Mouse (Mus musculus): ENCODE data around the gene Abca8a. TPM values are rescaled to one million over a fixed set of nuclear protein-coding genes. Genes with fewer than 3 reads are reported as not detected.

Gene Abca8a
- polyA plus RNA-seq, 1 experiment from 2014 or later: 4.8 TPM

DNA sequence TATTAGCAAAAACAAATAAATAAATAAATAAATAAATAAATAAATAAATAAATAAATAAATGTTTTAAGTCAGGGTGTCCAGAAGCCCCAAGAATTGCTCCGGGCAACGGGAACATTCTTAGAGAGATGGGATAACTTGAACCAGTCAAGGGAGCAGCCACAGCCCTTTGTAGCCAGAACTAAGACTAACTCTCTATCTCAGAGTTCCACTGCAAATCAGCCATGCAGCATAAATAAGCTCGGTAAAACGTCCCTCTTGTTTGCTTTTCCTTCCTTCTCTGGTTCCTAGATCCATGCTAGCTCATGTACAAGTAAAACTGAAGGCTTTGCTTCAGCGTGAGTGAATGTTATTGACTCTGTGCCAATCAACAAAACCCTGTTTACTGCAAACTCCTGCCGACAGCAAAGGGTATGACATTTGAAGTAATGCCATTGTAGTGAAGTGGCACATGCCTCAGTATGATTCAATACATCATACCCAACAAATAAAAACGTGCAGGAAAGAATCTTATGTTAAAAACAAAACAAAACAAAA is 865 bp downstream of the Abca8a start:
- WGBS: 50% methylated on average over 7 of the region's 7 CpGs
- DNase-seq: peak; percentile 60
- Histone ChIP-seq H3K27ac (ENCODE audit: low read depth) (peak overlapping the region; percentile 52; the same call in 1 of the 2 replicates), H3K27me3 (ENCODE audit: insufficient read depth, low read length) (no peaks in the 10 kb centered on the region), H3K4me2 (peak overlapping the region; percentile 34), H3K9me3 (ENCODE audit: low read depth, low read length) (no peaks in the 10 kb centered on the region), H3K36me3 (ENCODE audit: insufficient read depth) (no peaks in the 10 kb centered on the region), H3K4me3 (ENCODE audit: low read depth, low read length) (peak overlapping the region; percentile 8; the same call in 1 of the 2 replicates), H3K9ac (no peak overlapping the region), H3K4me1 (ENCODE audit: insufficient read depth) (no peaks in the 10 kb centered on the region)
- TF ChIP-seq CTCF (IDR thresholded peaks at IDR 0.05; ENCODE audit: low read depth): no peak; the same call in 1 of the 2 replicates
- ATAC-seq (ENCODE audit: insufficient read depth): no peak

DNA sequence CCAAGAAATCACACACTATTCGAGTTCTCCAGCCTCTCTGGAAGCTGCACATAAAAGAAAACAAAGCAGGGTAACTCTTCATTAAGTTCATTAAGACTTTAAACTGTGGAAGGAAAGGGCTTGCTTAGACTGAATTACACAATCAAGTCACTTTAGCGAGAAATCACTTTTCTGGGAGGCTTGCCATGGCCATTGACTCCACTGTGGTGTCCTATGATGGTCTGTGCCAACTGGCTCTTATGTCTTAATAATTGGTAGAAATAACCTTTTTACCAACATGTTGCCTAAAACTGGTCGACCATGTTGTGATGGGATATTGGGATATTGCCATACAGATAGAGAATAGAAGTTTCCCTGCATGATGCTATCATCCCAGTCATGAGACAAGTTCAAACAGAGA is 1.5 kb downstream of the Abca8a start:
- Histone ChIP-seq H3K36me3 (ENCODE audit: insufficient read depth) (no peaks in the 10 kb centered on the region), H3K9me3 (ENCODE audit: low read depth, low read length) (no peaks in the 10 kb centered on the region), H3K4me3 (ENCODE audit: low read depth, low read length) (no peak overlapping the region), H3K27ac (ENCODE audit: low read depth) (no peak overlapping the region), H3K4me1 (ENCODE audit: insufficient read depth) (no peaks in the 10 kb centered on the region), H3K9ac (no peak overlapping the region), H3K27me3 (ENCODE audit: insufficient read depth, low read length) (no peaks in the 10 kb centered on the region), H3K4me2 (no peak overlapping the region)
- ATAC-seq (ENCODE audit: insufficient read depth) (no peak), DNase-seq (peak; percentile 65)
- WGBS: 79% methylated on average over 3 of the region's 3 CpGs
- no peak for TF ChIP-seq CTCF (IDR thresholded peaks at IDR 0.05; ENCODE audit: low read depth)

DNA sequence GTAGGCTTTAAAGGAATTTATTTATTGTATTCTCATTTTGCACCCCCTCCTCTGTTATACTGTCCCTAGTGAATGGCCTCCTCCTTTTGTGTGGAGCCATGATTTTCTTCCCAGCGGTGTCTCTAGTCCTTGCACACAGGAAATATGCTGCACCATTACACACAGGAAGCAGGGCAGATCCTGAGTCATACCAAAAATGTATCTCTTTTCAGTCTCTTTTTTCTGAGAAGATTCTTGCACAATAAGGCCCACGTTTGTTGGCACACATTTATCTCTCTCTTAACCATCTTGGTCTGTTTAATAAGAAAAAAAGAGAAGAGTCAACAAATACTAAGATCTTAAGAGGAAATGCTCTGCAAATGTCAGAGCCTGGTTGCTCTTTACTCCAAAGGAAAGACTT is 4.5 kb downstream of the Abca8a start:
- no peak overlapping the region for H3K4me2 ChIP-seq
- H3K36me3 ChIP-seq (ENCODE audit: insufficient read depth): no peaks in the 10 kb centered on the region
- H3K9me3 ChIP-seq (ENCODE audit: low read depth, low read length): no peaks in the 10 kb centered on the region
- DNase-seq: peak; percentile 5
- no peak for ATAC-seq (ENCODE audit: insufficient read depth)
- no peaks in the 10 kb centered on the region for H3K4me1 ChIP-seq (ENCODE audit: insufficient read depth)
- no peak overlapping the region for H3K9ac ChIP-seq
- no peak overlapping the region for H3K27ac ChIP-seq (ENCODE audit: low read depth)
- H3K4me3 ChIP-seq (ENCODE audit: low read depth, low read length): no peak overlapping the region
- no peaks in the 10 kb centered on the region for H3K27me3 ChIP-seq (ENCODE audit: insufficient read depth, low read length)
- WGBS: 55% methylated on average over 2 of the region's 2 CpGs
- TF ChIP-seq CTCF (IDR thresholded peaks at IDR 0.05; ENCODE audit: low read depth): no peak

- DNase-seq (no peak), ATAC-seq (ENCODE audit: insufficient read depth) (no peak)
- Histone ChIP-seq H3K4me2 (no peak overlapping the region), H3K4me1 (ENCODE audit: insufficient read depth) (no peaks in the 10 kb centered on the region), H3K9ac (no peak overlapping the region), H3K9me3 (ENCODE audit: low read depth, low read length) (no peaks in the 10 kb centered on the region), H3K27ac (ENCODE audit: low read depth) (no peak overlapping the region), H3K4me3 (ENCODE audit: low read depth, low read length) (no peak overlapping the region), H3K27me3 (ENCODE audit: insufficient read depth, low read length) (no peaks in the 10 kb centered on the region), H3K36me3 (ENCODE audit: insufficient read depth) (no peaks in the 10 kb centered on the region)
- WGBS: 64% methylated on average over 3 of the region's 3 CpGs
- TF ChIP-seq CTCF (IDR thresholded peaks at IDR 0.05; ENCODE audit: low read depth): no peak
These were observed 23.6 kb downstream of the Abca8a start for GRCm38 (mm10) chr11:110072158-110072557.

DNA sequence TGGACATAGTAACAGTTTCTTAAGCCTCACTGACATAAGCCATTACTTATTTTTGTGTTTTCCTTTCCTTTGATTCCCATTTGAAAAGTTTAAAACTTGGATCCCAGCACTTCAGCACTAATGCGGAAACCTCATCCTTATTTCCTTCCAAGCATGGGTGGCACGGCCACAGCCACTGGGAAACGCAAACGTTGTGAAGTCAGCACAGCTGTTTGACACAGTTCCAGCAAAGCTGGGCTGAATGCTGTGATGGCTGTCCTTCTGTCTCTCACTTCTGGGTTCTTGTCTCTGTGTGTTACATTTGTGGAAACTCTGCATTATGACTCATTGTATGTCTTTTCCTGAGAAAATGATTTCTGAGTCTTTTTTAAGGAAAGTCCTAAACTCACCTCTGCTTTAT is 34.7 kb downstream of the Abca8a start:
- no peak overlapping the region for H3K4me3 ChIP-seq (ENCODE audit: low read depth, low read length)
- H3K9me3 ChIP-seq (ENCODE audit: low read depth, low read length): no peaks in the 10 kb centered on the region
- H3K9ac ChIP-seq: no peak overlapping the region
- WGBS: 40% methylated on average over 4 of the region's 4 CpGs
- H3K27ac ChIP-seq (ENCODE audit: low read depth): no peak overlapping the region
- no peak overlapping the region for H3K4me2 ChIP-seq
- TF ChIP-seq CTCF (IDR thresholded peaks at IDR 0.05; ENCODE audit: low read depth): no peak
- DNase-seq: peak; percentile 46
- no peak for ATAC-seq (ENCODE audit: insufficient read depth)
- no peaks in the 10 kb centered on the region for H3K36me3 ChIP-seq (ENCODE audit: insufficient read depth)
- H3K27me3 ChIP-seq (ENCODE audit: insufficient read depth, low read length): no peaks in the 10 kb centered on the region
- H3K4me1 ChIP-seq (ENCODE audit: insufficient read depth): no peaks in the 10 kb centered on the region

DNA sequence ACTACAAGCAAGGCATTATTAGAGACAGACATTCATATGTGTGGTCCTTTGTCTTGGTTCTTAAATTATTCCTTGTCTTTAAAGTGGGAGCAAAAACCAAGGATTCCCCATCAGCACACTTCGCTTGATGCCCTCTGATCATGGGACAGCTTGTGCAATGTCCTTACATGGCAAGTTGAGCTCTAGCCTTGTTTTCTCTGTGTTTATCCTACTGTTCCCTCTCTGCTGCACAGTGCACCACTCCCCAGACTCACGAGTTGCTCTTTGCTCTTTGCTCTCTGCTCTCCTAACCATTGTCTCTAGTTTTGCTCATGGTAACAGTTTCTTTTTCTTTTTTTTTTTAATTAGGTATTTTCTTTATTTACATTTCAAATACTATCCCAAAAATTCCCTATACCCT is 35.7 kb downstream of the Abca8a start:
- Histone ChIP-seq H3K27ac (ENCODE audit: low read depth) (no peak overlapping the region), H3K4me2 (no peak overlapping the region), H3K4me1 (ENCODE audit: insufficient read depth) (no peaks in the 10 kb centered on the region), H3K9me3 (ENCODE audit: low read depth, low read length) (no peaks in the 10 kb centered on the region), H3K27me3 (ENCODE audit: insufficient read depth, low read length) (no peaks in the 10 kb centered on the region), H3K4me3 (ENCODE audit: low read depth, low read length) (no peak overlapping the region), H3K36me3 (ENCODE audit: insufficient read depth) (no peaks in the 10 kb centered on the region), H3K9ac (no peak overlapping the region)
- WGBS: 57% methylated on average over 2 of the region's 2 CpGs
- DNase-seq: peak; percentile 1
- ATAC-seq (ENCODE audit: insufficient read depth): no peak
- no peak for TF ChIP-seq CTCF (IDR thresholded peaks at IDR 0.05; ENCODE audit: low read depth)

DNA sequence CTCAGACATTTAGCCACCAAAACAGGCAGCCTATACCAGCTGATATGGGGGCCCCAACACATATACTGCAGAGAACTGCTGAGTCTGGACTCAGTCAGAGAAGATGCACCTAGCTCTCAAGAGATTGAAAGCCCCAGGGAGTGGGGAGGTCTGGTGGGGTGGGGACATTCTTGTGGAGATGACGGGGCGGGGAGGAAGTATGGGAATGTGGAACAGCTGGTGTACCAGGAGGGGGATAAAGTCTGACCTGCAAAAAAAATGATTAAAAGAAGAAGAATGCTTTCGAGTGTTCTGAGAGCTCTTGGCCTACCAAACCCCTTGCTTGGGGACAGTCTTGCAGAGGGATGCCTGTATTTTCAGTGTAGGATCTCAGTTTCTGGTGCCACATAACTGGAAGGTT is 42.1 kb downstream of the Abca8a start:
- no peaks in the 10 kb centered on the region for H3K4me1 ChIP-seq (ENCODE audit: insufficient read depth)
- ATAC-seq (ENCODE audit: insufficient read depth): no peak
- H3K9ac ChIP-seq: no peak overlapping the region
- no peaks in the 10 kb centered on the region for H3K36me3 ChIP-seq (ENCODE audit: insufficient read depth)
- no peak overlapping the region for H3K27ac ChIP-seq (ENCODE audit: low read depth)
- WGBS: 64% methylated on average over 3 of the region's 3 CpGs
- no peak for TF ChIP-seq CTCF (IDR thresholded peaks at IDR 0.05; ENCODE audit: low read depth)
- DNase-seq: no peak
- H3K4me2 ChIP-seq: no peak overlapping the region
- no peaks in the 10 kb centered on the region for H3K27me3 ChIP-seq (ENCODE audit: insufficient read depth, low read length)
- no peak overlapping the region for H3K4me3 ChIP-seq (ENCODE audit: low read depth, low read length)
- no peaks in the 10 kb centered on the region for H3K9me3 ChIP-seq (ENCODE audit: low read depth, low read length)

- H3K9ac ChIP-seq: no peak overlapping the region
- WGBS: 91% methylated on average over 2 of the region's 2 CpGs
- no peak for ATAC-seq (ENCODE audit: insufficient read depth)
- DNase-seq: no peak
- no peaks in the 10 kb centered on the region for H3K4me1 ChIP-seq (ENCODE audit: insufficient read depth)
- no peaks in the 10 kb centered on the region for H3K36me3 ChIP-seq (ENCODE audit: insufficient read depth)
- no peak overlapping the region for H3K27ac ChIP-seq (ENCODE audit: low read depth)
- TF ChIP-seq CTCF (IDR thresholded peaks at IDR 0.05; ENCODE audit: low read depth): no peak
- H3K4me2 ChIP-seq: no peak overlapping the region
- no peak overlapping the region for H3K4me3 ChIP-seq (ENCODE audit: low read depth, low read length)
- H3K27me3 ChIP-seq (ENCODE audit: insufficient read depth, low read length): no peaks in the 10 kb centered on the region
- H3K9me3 ChIP-seq (ENCODE audit: low read depth, low read length): no peaks in the 10 kb centered on the region
These were observed 58.0 kb downstream of the Abca8a start for GRCm38 (mm10) chr11:110037795-110038194.

All from lung, embryonic 14.5 days (tissue).